Mouse (Mus musculus) stomach, postnatal 0 days (tissue): Measurements from ENCODE around the gene Gimap8.

Experiments used
- CTCF ChIP-seq: IDR thresholded peaks from 2 replicates; pipeline ENCODE4 v1.5.1; 2016; ENCODE audit warnings: antibody characterized with exemption, low read depth, mild to moderate bottlenecking, moderate library complexity
- EP300 ChIP-seq: optimal IDR thresholded peaks from 2 replicates; pipeline ENCODE3; 2016; ENCODE audit warnings: antibody characterized with exemption

GRCm38 (mm10) chr6:48678391-48678790 is 31.4 kb downstream of the Gimap8 start:
- TF ChIP-seq CTCF (no peak), EP300 (no peak)
